Mouse (Mus musculus): ENCODE data around the gene Adgre4.

Gene Adgre4

GRCm38 (mm10) chr17:55749786-55750185 lies at the start of gene Adgre4:
Adgre4 (plus strand) TSS chr17:55749984.
- DNase-seq (ENCODE audit: low spot score in 2 of 2): no peak

GRCm38 (mm10) chr17:55702161-55702820 lies 47.5 kb upstream of the Adgre4 start:
- DNase-seq (ENCODE audit: low spot score in 2 of 2): peak; percentile 60 to 87

- DNase-seq (ENCODE audit: low spot score in 2 of 2): no peak
Observed at GRCm38 (mm10) chr17:55702865-55703264, 46.9 kb upstream of the Adgre4 start.

GRCm38 (mm10) chr17:55711984-55712811 lies 37.6 kb upstream of the Adgre4 start, which contains the start of gene Pot1b:
Pot1b (minus strand) TSS chr17:55712628.
- DNase-seq (ENCODE audit: low spot score in 2 of 2): peak; percentile 88 to 95

- no peak for DNase-seq (ENCODE audit: low spot score in 2 of 2)
Observed at GRCm38 (mm10) chr17:55721270-55721669, 28.5 kb upstream of the Adgre4 start.

GRCm38 (mm10) chr17:55722250-55722649 lies 27.5 kb upstream of the Adgre4 start:
- no peak for DNase-seq (ENCODE audit: low spot score in 2 of 2)

- no peak for DNase-seq (ENCODE audit: low spot score in 2 of 2)
Observed at GRCm38 (mm10) chr17:55726193-55726592, 23.6 kb upstream of the Adgre4 start.

- no peak for DNase-seq (ENCODE audit: low spot score in 2 of 2)
Observed at GRCm38 (mm10) chr17:55736675-55737074, 13.1 kb upstream of the Adgre4 start.

GRCm38 (mm10) chr17:55751170-55751569 lies 1.4 kb downstream of the Adgre4 start:
- no peak for DNase-seq (ENCODE audit: low spot score in 2 of 2)

- DNase-seq (ENCODE audit: low spot score in 2 of 2): no peak
Observed at GRCm38 (mm10) chr17:55813642-55814041, 63.9 kb downstream of the Adgre4 start.

- DNase-seq (ENCODE audit: low spot score in 2 of 2): no peak
Observed at GRCm38 (mm10) chr17:55816853-55817252, 67.1 kb downstream of the Adgre4 start.

GRCm38 (mm10) chr17:55821566-55821965 lies 71.8 kb downstream of the Adgre4 start:
- DNase-seq (ENCODE audit: low spot score in 2 of 2): no peak

GRCm38 (mm10) chr17:55843067-55843466 lies 93.3 kb downstream of the Adgre4 start:
- no peak for DNase-seq (ENCODE audit: low spot score in 2 of 2)

GRCm38 (mm10) chr17:55877184-55877583 lies 127.4 kb downstream of the Adgre4 start:
- DNase-seq (ENCODE audit: low spot score in 2 of 2): no peak

- DNase-seq (ENCODE audit: low spot score in 2 of 2): peak in 1 of 2 experiments; percentile 22
Observed at GRCm38 (mm10) chr17:55878282-55878635, 128.5 kb downstream of the Adgre4 start.

- peak; percentile 66 to 68 for DNase-seq (ENCODE audit: low spot score in 2 of 2)
Observed at GRCm38 (mm10) chr17:55878636-55879369, 129.0 kb downstream of the Adgre4 start, which contains the start of gene Zfp119a. Zfp119a (minus strand) TSS chr17:55878930.

- DNase-seq (ENCODE audit: low spot score in 2 of 2): no peak
Observed at GRCm38 (mm10) chr17:55883631-55884030, 133.8 kb downstream of the Adgre4 start.

- no peak for DNase-seq (ENCODE audit: low spot score in 2 of 2)
Observed at GRCm38 (mm10) chr17:55884912-55885311, 135.1 kb downstream of the Adgre4 start.

- peak in 1 of 2 experiments; percentile 36 for DNase-seq (ENCODE audit: low spot score in 2 of 2)
Observed at GRCm38 (mm10) chr17:55892406-55892955, 142.7 kb downstream of the Adgre4 start.

GRCm38 (mm10) chr17:55903087-55903486 lies 153.3 kb downstream of the Adgre4 start:
- DNase-seq (ENCODE audit: low spot score in 2 of 2): no peak
